Comparison of ENCODE assay signal across 10 mouse cellular contexts in the genomic region with DNA sequence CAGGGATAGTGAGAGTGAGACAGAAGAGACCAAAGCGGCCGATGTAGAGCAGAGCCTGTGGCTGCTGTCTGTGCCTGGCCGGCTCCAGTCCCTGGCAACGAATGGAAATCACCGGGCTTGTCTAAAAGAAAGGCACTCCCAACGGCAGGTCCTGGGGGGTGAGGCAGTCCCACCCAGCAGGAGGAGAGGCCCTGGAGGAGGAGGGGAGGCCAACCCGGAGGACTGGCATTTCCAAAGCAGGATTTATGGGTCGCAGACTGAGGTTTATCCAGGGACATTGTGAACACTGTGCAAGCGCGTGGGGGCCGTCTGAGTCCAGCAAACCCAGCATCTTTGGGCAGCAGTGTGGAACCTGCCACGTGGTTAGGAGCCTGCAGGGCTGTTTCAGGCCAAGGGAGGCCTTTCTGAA. TPM values are rescaled to one million over a fixed set of nuclear protein-coding genes. Genes with fewer than 3 reads are reported as not detected.
DNase-seq lines count a peak whose midpoint lies in the region; ATAC-seq lines count a peak whose summit lies in the region.
"Had no signal": no experiment of that assay in that cellular context is flagged by ENCODE, and none has a peak within 500 bp of the region (broad histone marks: within the 10 kb centered on the region; RNA-seq: fewer than 3 reads in every experiment).

No protein-coding gene starts in this region.

- H3K9me3 ChIP-seq in heart, embryonic 13.5 days, result no peaks in the 10 kb centered on the region
- H3K9me3 ChIP-seq in midbrain, embryonic 14.5 days (ENCODE audit: control insufficient read depth, low read length), result no peaks in the 10 kb centered on the region

- no peak overlapping the region for H3K4me3 ChIP-seq in heart, embryonic 13.5 days
- no peak overlapping the region for H3K4me3 ChIP-seq in midbrain, embryonic 14.5 days (replicated peaks; ENCODE audit: low read depth, low read length)

- peaks cover 50% of the 10 kb centered on the region for H3K4me1 ChIP-seq in heart, embryonic 13.5 days
- peaks cover 11% of the 10 kb centered on the region; the same call in 1 of the 2 replicates for H3K4me1 ChIP-seq in midbrain, embryonic 14.5 days (ENCODE audit: control insufficient read depth, insufficient read depth, low read length)

- peak overlapping the region; percentile 53 for H3K4me2 ChIP-seq in heart, embryonic 13.5 days
- no peak overlapping the region for H3K4me2 ChIP-seq in midbrain, embryonic 14.5 days (ENCODE audit: low read length)

- H3K27ac ChIP-seq in heart, embryonic 13.5 days (replicated peaks), result peak overlapping the region; percentile 42; the same call in 1 of the 2 replicates
- peak overlapping the region; percentile 22; the same call in 1 of the 2 replicates for H3K27ac ChIP-seq in midbrain, embryonic 14.5 days (replicated peaks; ENCODE audit: low read depth, low read length)

- ATAC-seq in heart, embryonic 13.5 days (ENCODE audit: extremely low read depth, insufficient number of reproducible peaks, low FRiP score, low TSS enrichment), result no peak
- ATAC-seq in midbrain, embryonic 14.5 days (ENCODE audit: low FRiP score, low TSS enrichment), result no peak

- intact Hi-C loops in left cerebral cortex, postnatal 36 days (cut with DNase I), result no loop called here

- 26% methylated on average over 12 of the region's 12 CpGs for WGBS in heart, embryonic 13.5 days
- WGBS in midbrain, embryonic 14.5 days, result 13% methylated on average over 12 of the region's 12 CpGs

- H3K36me3 ChIP-seq in heart, embryonic 13.5 days, result no peaks in the 10 kb centered on the region
- H3K36me3 ChIP-seq in midbrain, embryonic 14.5 days (ENCODE audit: control insufficient read depth, insufficient read depth, low read length), result no peaks in the 10 kb centered on the region

- H3K27me3 ChIP-seq in heart, embryonic 13.5 days (replicated peaks), result no peaks in the 10 kb centered on the region; the same call in 1 of the 2 replicates
- H3K27me3 ChIP-seq in midbrain, embryonic 14.5 days (ENCODE audit: control insufficient read depth, insufficient read depth, low read length), result no peaks in the 10 kb centered on the region

- no peak for DNase-seq in heart, postnatal 4 days
- DNase-seq in brain, adult 2 months (ENCODE audit: low read depth, low spot score), result peak; percentile 33
- DNase-seq in kidney, adult 9 months, result peak; percentile 22
- DNase-seq in midbrain, embryonic 14.5 days, result peak; percentile 53
- DNase-seq in left cerebral cortex, postnatal 36 days (ENCODE audit: low spot score in 2 of 2), result no peak
- no peak for DNase-seq in spleen, postnatal 14 days (ENCODE audit: low spot score in 2 of 2)
- DNase-seq in retina, postnatal 1 day, result no peak
- DNase-seq: heart, adult 11 months; thymus, postnatal 4 days had no signal

- H3K9ac ChIP-seq in heart, embryonic 13.5 days, result peak overlapping the region; percentile 35; the same call in 1 of the 2 replicates
- H3K9ac ChIP-seq in midbrain, embryonic 14.5 days (replicated peaks; ENCODE audit: low read length), result no peak overlapping the region

RNA-seq across cellular contexts. Expression of gene 2410131K14Rik, which starts 52.3 kb away (rescaled TPM):
- polyA plus RNA-seq in heart, embryonic 13.5 days (2015; fragmentation: Nextera tagmentation; extraction: Ambion mirVana), result 6.1 and 6.5 TPM in 2 replicates
- total RNA-seq in heart, postnatal 4 days (2021), result 1 to 10 TPM; 5.8 to 6.3 TPM
- polyA plus RNA-seq in midbrain, embryonic 14.5 days (2014; fragmentation: Nextera tagmentation; extraction: Ambion mirVana), result 17.2 and 17.6 TPM in 2 replicates
- 10 to 100 TPM; 12.4 to 13.3 TPM for total RNA-seq in left cerebral cortex, postnatal 36 days (2021)

RNA-seq across cellular contexts. Expression of gene Rnft2, which starts 52.4 kb away (rescaled TPM):
- 0.92 and 2.2 TPM in 2 replicates for polyA plus RNA-seq in heart, embryonic 13.5 days (2015; fragmentation: Nextera tagmentation; extraction: Ambion mirVana)
- total RNA-seq in heart, postnatal 4 days (2021), result 1 to 10 TPM; 2.5 to 2.9 TPM
- polyA plus RNA-seq in midbrain, embryonic 14.5 days (2014; fragmentation: Nextera tagmentation; extraction: Ambion mirVana), result 14.8 and 16.4 TPM in 2 replicates
- 10 to 100 TPM; 82.8 to 85.9 TPM for total RNA-seq in left cerebral cortex, postnatal 36 days (2021)

Comparison
In these comparisons a context has a peak if more than half of its experiments do, and no peak if none do; other contexts are left out.
1. DNase-seq: peak in brain, adult 2 months (single experiment), kidney, adult 9 months (single experiment) and midbrain, embryonic 14.5 days (single experiment); none in heart, postnatal 4 days (single experiment), left cerebral cortex, postnatal 36 days (0 of 2), spleen, postnatal 14 days (0 of 2) and retina, postnatal 1 day (single experiment).
2. RNA of gene Rnft2, which starts 52.4 kb away (total RNA-seq): 82.8 to 85.9 TPM in left cerebral cortex, postnatal 36 days; 2.5 to 2.9 TPM in heart, postnatal 4 days; every median in the first group is over 10 times any median in the second.